8 mouse cellular contexts compared by ENCODE assay signal in genomic region chr1:165934648-165935465, GRCm38 (mm10).
A peak's percentile ranks its signal among the peaks of the same experiment; 100 is the strongest.
DNase-seq lines count a peak whose midpoint lies in the region; ATAC-seq lines count a peak whose summit lies in the region.

No protein-coding gene starts in this region.

- intact Hi-C loops in heart, postnatal 25 days (cut with DNase I), result no loop called here

- H3K9ac ChIP-seq in neural tube, embryonic 15.5 days (replicated peaks), result no peak overlapping the region
- no peak overlapping the region for H3K9ac ChIP-seq in intestine, embryonic 16.5 days (ENCODE audit: low read depth, low read length)

- peak overlapping the region; percentile 81 for H3K27ac ChIP-seq in forebrain, embryonic 10.5 days
- peak overlapping the region; percentile 76 for H3K27ac ChIP-seq in neural tube, embryonic 15.5 days (replicated peaks)
- no peak overlapping the region for H3K27ac ChIP-seq in intestine, embryonic 16.5 days (ENCODE audit: low read length)

- peak overlapping the region; percentile 36 for H3K4me2 ChIP-seq in neural tube, embryonic 15.5 days
- no peak overlapping the region for H3K4me2 ChIP-seq in intestine, embryonic 16.5 days (ENCODE audit: low read depth, low read length)

- ATAC-seq in neural tube, embryonic 15.5 days (ENCODE audit: low FRiP score), result peak; percentile 91
- no peak for ATAC-seq in intestine, embryonic 16.5 days

- H3K4me1 ChIP-seq in forebrain, embryonic 10.5 days, result peaks cover 36% of the 10 kb centered on the region
- H3K4me1 ChIP-seq in neural tube, embryonic 15.5 days, result peaks cover 17% of the 10 kb centered on the region
- 0 out of 2 replicates have a peak, but pooled peaks cover 3% of the 10 kb centered on the region for H3K4me1 ChIP-seq in intestine, embryonic 16.5 days (ENCODE audit: control insufficient read depth, insufficient read depth, low read length)

- H3K36me3 ChIP-seq in forebrain, embryonic 10.5 days (replicated peaks), result no peaks in the 10 kb centered on the region; the same call in 1 of the 2 replicates
- no peaks in the 10 kb centered on the region for H3K36me3 ChIP-seq in neural tube, embryonic 15.5 days
- no peaks in the 10 kb centered on the region for H3K36me3 ChIP-seq in intestine, embryonic 16.5 days (ENCODE audit: control insufficient read depth, insufficient read depth, low read length)

- WGBS in forebrain, embryonic 10.5 days, result 45% methylated on average over 7 of the region's 7 CpGs
- 18% methylated on average over 7 of the region's 7 CpGs for WGBS in neural tube, embryonic 15.5 days
- 74% methylated on average over 7 of the region's 7 CpGs for WGBS in intestine, embryonic 16.5 days

- peak; percentile 29 to 39 for DNase-seq in cerebellum, postnatal 10 days
- DNase-seq in cerebellum, postnatal 14 days, result no peak
- peak; percentile 21 for DNase-seq in forebrain, embryonic 10.5 days (ENCODE audit: extremely low spot score, low spot score)
- peak; percentile 19 to 36 for DNase-seq in layer of hippocampus, postnatal 10 days (ENCODE audit: low spot score in 2 of 2)
- DNase-seq in heart, postnatal 25 days (ENCODE audit: low spot score), result no peak
- no peak for DNase-seq in adrenal gland, postnatal 25 days

- H3K4me3 ChIP-seq in forebrain, embryonic 10.5 days, result peak overlapping the region; percentile 34
- H3K4me3 ChIP-seq in neural tube, embryonic 15.5 days (replicated peaks), result peak overlapping the region; percentile 24
- no peak overlapping the region for H3K4me3 ChIP-seq in intestine, embryonic 16.5 days (ENCODE audit: low read length)

- H3K9me3 ChIP-seq in forebrain, embryonic 10.5 days, result no peaks in the 10 kb centered on the region
- H3K9me3 ChIP-seq in neural tube, embryonic 15.5 days (replicated peaks), result no peaks in the 10 kb centered on the region
- no peaks in the 10 kb centered on the region for H3K9me3 ChIP-seq in intestine, embryonic 16.5 days (ENCODE audit: control insufficient read depth, low read length)

- H3K27me3 ChIP-seq in forebrain, embryonic 10.5 days (ENCODE audit: poor library complexity, severe bottlenecking), result no peaks in the 10 kb centered on the region
- no peaks in the 10 kb centered on the region for H3K27me3 ChIP-seq in neural tube, embryonic 15.5 days (replicated peaks)
- no peaks in the 10 kb centered on the region for H3K27me3 ChIP-seq in intestine, embryonic 16.5 days (replicated peaks; ENCODE audit: control insufficient read depth, insufficient read depth, low read length)

Comparison
In these comparisons a context has a peak if more than half of its experiments do, and no peak if none do; other contexts are left out.
1. DNase-seq: peak in cerebellum, postnatal 10 days (2 of 2), forebrain, embryonic 10.5 days (single experiment) and layer of hippocampus, postnatal 10 days (2 of 2); none in cerebellum, postnatal 14 days (0 of 2), heart, postnatal 25 days (single experiment) and adrenal gland, postnatal 25 days (single experiment).